Mouse (Mus musculus) bone marrow, adult 2 months (tissue): ENCODE results near the gene Nfkb1.

Source experiments
- CTCF ChIP-seq: fragments of 200-500 bp; IDR thresholded peaks from 2 replicates; pipeline ENCODE4 v1.5.1; 2011; ENCODE audit warnings: low read length, control low read depth; ENCODE audit not compliant: control insufficient read depth, insufficient read depth
- POLR2A ChIP-seq: fragments of 200-500 bp; IDR thresholded peaks from 2 replicates; pipeline ENCODE4 v1.6.1; 2011; ENCODE audit warnings: low read depth, mild to moderate bottlenecking, control low read depth, low read length, borderline replicate concordance; ENCODE audit not compliant: control insufficient read depth

- TF ChIP-seq POLR2A = no peak
- no peak for TF ChIP-seq CTCF
Measured at GRCm38 (mm10) chr3:135727339-135727738, 36.0 kb upstream of the Nfkb1 start.
